Mouse (Mus musculus) G1E (cell line): ENCODE results near the gene Mia2.

Experiments used
- CTCF ChIP-seq: IDR thresholded peaks from 2 replicates; pipeline ENCODE4 v1.5.1; 2012; ENCODE audit warnings: low read depth, low read length, inconsistent platforms, mixed read lengths
- GATA2 ChIP-seq: IDR thresholded peaks from 2 replicates; pipeline ENCODE4 v1.6.1; 2012; ENCODE audit warnings: low read depth, low read length, inconsistent platforms, borderline replicate concordance
- POLR2AphosphoS5 ChIP-seq: IDR thresholded peaks from 2 replicates; pipeline ENCODE4 v1.6.1; 2012; ENCODE audit warnings: low read depth, low read length, inconsistent platforms; ENCODE audit not compliant: insufficient replicate concordance
- TAL1 ChIP-seq: conservative IDR thresholded peaks from 2 replicates; pipeline ENCODE4 v1.6.1; 2012; ENCODE audit warnings: low read depth, low read length, inconsistent platforms, mixed read lengths

DNA sequence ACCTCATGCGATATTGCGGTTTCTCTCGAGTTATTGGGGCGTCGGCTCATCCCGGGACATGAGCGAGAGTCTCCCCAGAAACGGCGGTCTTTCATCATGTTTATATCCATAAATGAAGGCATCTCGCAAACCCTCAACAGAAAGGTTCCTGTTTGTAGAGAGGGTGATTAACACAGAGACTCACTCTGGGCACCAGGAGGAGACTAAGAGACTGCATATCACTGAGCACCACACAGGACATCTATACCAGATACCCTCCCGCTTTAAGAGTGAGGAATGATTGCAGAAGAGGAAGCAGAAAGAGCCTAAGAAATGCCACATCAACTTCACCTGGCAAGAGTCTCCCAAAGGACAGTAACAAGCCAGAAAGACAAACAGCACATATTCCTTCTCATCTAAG, 39.4 kb upstream of the Mia2 start:
- TF ChIP-seq CTCF (no peak), POLR2AphosphoS5 (no peak), GATA2 (no peak), TAL1 (no peak)
